Mouse (Mus musculus): ENCODE results near the gene Cd68. TPM values are rescaled to one million over a fixed set of nuclear protein-coding genes. Genes with fewer than 3 reads are reported as not detected.

The Cd68 gene
- polyA plus RNA-seq, 1 experiment from 2014 or later = 17.4 TPM

DNA sequence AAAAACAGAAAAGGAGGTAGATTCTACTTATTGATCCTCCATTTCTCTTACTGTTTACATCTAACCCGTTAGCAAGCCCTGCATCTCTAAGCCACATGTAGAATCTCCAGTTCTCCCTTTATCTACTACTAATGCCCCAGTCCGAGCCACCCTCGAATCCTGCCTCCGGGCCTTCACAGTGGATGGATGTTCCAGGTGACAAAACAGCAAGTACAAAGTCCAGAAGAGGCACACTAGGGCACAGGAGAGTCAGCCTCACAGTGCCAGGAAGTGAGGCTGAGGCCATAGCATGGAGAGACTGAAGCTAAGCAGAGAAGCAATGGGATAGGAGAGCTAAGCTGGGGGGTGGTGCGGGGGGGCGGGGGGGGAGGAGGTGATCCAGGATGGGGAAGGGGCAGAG lies 26.9 kb upstream of the Cd68 start:
- H3K4me2 ChIP-seq = no peak overlapping the region
- H3K9ac ChIP-seq = no peak overlapping the region
- peaks cover 40% of the 10 kb centered on the region for H3K4me1 ChIP-seq (replicated peaks)
- no peak overlapping the region for H3K27ac ChIP-seq
- DNase-seq (no peak), ATAC-seq (ENCODE audit: low read depth) (no peak)
- H3K4me3 ChIP-seq (replicated peaks) = no peak overlapping the region
- H3K36me3 ChIP-seq = no peaks in the 10 kb centered on the region
- WGBS (ENCODE audit: insufficient replicate concordance) = 74% methylated on average over 6 of the region's 6 CpGs
- peaks cover 13% of the 10 kb centered on the region for H3K27me3 ChIP-seq
- H3K9me3 ChIP-seq (replicated peaks) = no peaks in the 10 kb centered on the region

DNA sequence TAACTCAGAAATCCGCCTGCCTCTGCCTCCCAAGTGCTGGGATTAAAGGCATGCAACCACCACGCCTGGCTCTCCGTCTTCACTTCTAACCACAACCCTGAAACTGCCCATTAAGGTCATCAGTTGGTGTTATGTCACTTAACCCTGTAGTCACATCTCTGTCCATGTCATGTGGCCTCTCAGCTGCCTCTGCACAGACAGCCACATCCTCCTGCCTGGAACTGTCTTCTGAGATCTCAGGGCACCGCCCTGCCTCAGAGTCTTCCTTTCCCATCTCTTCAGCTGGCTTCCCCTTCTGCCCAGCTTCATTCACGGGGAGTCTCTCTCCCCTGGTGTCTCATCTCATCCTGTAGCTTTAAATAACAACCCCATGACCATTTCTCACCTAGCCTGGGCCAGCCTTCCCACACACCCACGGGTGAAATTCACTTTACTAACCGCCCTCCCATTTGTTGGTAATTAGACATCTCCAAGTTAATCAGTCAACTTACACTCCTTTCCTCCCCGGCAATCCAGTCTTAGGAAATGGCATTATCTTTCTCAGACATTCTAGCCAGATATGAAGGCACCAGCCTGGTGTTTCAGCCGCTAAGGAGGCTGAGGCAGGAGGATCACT lies 26.4 kb upstream of the Cd68 start:
- H3K27ac ChIP-seq = no peak overlapping the region
- ATAC-seq (ENCODE audit: low read depth) (no peak), DNase-seq (no peak)
- no peak overlapping the region for H3K4me3 ChIP-seq (replicated peaks)
- H3K4me2 ChIP-seq = no peak overlapping the region
- WGBS (ENCODE audit: insufficient replicate concordance) = 29% methylated on average over 9 of the region's 9 CpGs
- H3K4me1 ChIP-seq (replicated peaks) = peaks cover 40% of the 10 kb centered on the region
- H3K9me3 ChIP-seq (replicated peaks) = no peaks in the 10 kb centered on the region
- H3K27me3 ChIP-seq = peaks cover 13% of the 10 kb centered on the region
- 0 out of 2 replicates have a peak overlapping the region, but pooled peaks have one; percentile 18 for H3K9ac ChIP-seq
- no peaks in the 10 kb centered on the region for H3K36me3 ChIP-seq

DNA sequence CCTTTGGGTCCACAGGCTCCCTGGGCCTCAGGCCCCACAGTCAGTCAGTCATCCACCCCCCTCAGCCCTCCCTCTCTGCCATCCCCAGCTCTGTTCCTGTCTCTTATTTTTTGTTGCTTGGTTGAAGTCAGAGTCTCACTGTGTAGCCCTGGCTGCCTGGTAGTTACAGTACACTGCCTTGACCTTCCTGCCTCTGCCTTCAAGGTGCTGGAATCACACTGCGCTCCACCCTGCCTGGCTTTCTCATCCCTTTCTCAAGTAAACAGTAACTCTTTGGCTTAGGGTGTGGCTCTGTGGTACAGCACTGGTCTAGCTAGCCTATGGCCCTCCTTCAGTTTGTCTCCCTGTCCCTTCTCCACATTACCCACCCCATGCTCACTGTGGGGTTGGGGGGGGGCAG lies 23.9 kb upstream of the Cd68 start:
- no peak overlapping the region for H3K4me3 ChIP-seq (replicated peaks)
- no peak overlapping the region for H3K4me2 ChIP-seq
- WGBS (ENCODE audit: insufficient replicate concordance) = 97% methylated on average over 1 of the region's 1 CpGs
- no peak overlapping the region for H3K27ac ChIP-seq
- no peaks in the 10 kb centered on the region for H3K9me3 ChIP-seq (replicated peaks)
- H3K36me3 ChIP-seq = no peaks in the 10 kb centered on the region
- H3K9ac ChIP-seq = no peak overlapping the region
- DNase-seq (no peak), ATAC-seq (ENCODE audit: low read depth) (no peak)
- peaks cover 4% of the 10 kb centered on the region; the same call in 1 of the 2 replicates for H3K27me3 ChIP-seq
- H3K4me1 ChIP-seq (replicated peaks) = peaks cover 41% of the 10 kb centered on the region

GRCm38 (mm10) chr11:69687061-69687460 lies 21.1 kb upstream of the Cd68 start:
- 66% methylated on average over 5 of the region's 5 CpGs for WGBS (ENCODE audit: insufficient replicate concordance)
- Histone ChIP-seq H3K9ac (no peak overlapping the region), H3K4me3 (replicated peaks) (no peak overlapping the region), H3K4me1 (replicated peaks) (peaks cover 36% of the 10 kb centered on the region), H3K9me3 (replicated peaks) (no peaks in the 10 kb centered on the region), H3K4me2 (no peak overlapping the region), H3K27me3 (no peaks in the 10 kb centered on the region), H3K27ac (peak overlapping the region; percentile 21; the same call in 1 of the 2 replicates), H3K36me3 (no peaks in the 10 kb centered on the region)
- DNase-seq (no peak), ATAC-seq (ENCODE audit: low read depth) (no peak)

DNA sequence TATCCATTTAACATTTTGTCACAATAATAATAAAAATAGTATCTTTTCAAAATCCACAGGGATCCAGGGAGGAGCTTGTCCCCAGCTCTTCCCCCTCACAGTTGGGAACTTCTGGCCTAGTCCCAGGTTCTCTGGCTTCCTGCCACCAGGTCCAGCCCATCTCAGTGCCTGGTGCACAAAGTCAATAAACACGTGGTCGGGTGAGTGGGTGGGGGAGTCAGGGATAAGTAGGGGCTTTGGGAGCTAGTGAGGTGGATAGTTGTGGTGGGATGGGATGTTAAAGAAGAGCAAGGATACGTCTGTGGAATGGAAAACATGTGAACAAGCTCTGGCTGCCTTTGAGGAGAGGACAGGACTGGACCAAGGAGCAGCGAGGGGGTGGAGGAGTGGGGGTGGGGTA lies 20.4 kb upstream of the Cd68 start:
- Histone ChIP-seq H3K9ac (no peak overlapping the region), H3K4me2 (no peak overlapping the region), H3K4me1 (replicated peaks) (peaks cover 35% of the 10 kb centered on the region), H3K9me3 (replicated peaks) (no peaks in the 10 kb centered on the region), H3K27ac (peak overlapping the region; percentile 21; the same call in 1 of the 2 replicates), H3K27me3 (no peaks in the 10 kb centered on the region), H3K36me3 (no peaks in the 10 kb centered on the region), H3K4me3 (replicated peaks) (no peak overlapping the region)
- DNase-seq = no peak
- WGBS (ENCODE audit: insufficient replicate concordance) = 36% methylated on average over 4 of the region's 4 CpGs
- ATAC-seq (ENCODE audit: low read depth) = no peak

GRCm38 (mm10) chr11:69685526-69686148 lies 19.7 kb upstream of the Cd68 start, which contains the start of gene Tnfsf13:
Tnfsf13 (minus strand) TSS chr11:69685784.
- Histone ChIP-seq H3K36me3 (no peaks in the 10 kb centered on the region), H3K9me3 (replicated peaks) (no peaks in the 10 kb centered on the region), H3K4me1 (replicated peaks) (peaks cover 41% of the 10 kb centered on the region), H3K27me3 (no peaks in the 10 kb centered on the region), H3K27ac (peak within 1 kb of the TSS; percentile 21), H3K4me3 (replicated peaks) (no peak within 1 kb of the TSS), H3K9ac (0 out of 2 replicates have a peak within 1 kb of the TSS, but pooled peaks have one; percentile 8), H3K4me2 (no peak within 1 kb of the TSS)
- no peak for ATAC-seq (ENCODE audit: low read depth)
- no peak for DNase-seq
- 64% methylated on average over 10 of the region's 10 CpGs for WGBS (ENCODE audit: insufficient replicate concordance)

- no peak overlapping the region for H3K4me3 ChIP-seq (replicated peaks)
- H3K4me1 ChIP-seq (replicated peaks) = peaks cover 48% of the 10 kb centered on the region
- H3K9me3 ChIP-seq (replicated peaks) = no peaks in the 10 kb centered on the region
- ATAC-seq (ENCODE audit: low read depth) (no peak), DNase-seq (no peak)
- H3K36me3 ChIP-seq = peaks cover 6% of the 10 kb centered on the region
- no peaks in the 10 kb centered on the region for H3K27me3 ChIP-seq
- no peak overlapping the region for H3K27ac ChIP-seq
- 81% methylated on average over 6 of the region's 6 CpGs for WGBS (ENCODE audit: insufficient replicate concordance)
- H3K4me2 ChIP-seq = no peak overlapping the region
- no peak overlapping the region for H3K9ac ChIP-seq
Measured at GRCm38 (mm10) chr11:69684936-69685335, 19.0 kb upstream of the Cd68 start.

DNA sequence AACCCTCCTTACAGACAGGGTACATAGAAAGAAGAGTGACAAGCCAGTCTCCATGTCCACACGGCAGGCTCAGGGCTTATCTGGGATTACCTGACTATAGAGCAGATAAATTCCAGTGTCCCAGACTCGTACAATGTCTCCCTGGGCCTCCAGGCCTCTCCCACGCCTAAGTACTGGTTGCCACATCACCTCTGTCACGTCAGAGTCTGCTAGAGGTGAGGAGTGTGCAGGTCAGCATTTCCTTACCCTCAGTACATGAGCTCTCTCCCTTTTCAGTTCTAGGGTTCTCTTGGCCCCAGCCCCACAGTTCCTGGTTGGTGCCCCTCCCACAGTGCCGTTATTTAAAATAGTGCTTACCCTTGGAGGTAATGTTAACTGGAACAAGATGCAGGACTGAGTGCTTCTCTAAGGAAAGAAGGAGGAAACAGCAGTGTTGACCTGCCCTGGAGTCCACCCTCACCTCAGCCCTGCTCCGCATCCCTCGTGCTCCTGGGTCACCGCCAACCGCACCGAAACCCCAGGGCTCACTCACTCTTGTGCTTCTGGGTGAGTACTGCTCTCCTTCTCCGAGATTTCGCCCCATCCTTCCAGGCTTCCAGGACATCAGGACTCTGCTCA lies 18.3 kb upstream of the Cd68 start:
- no peak for DNase-seq
- no peak overlapping the region for H3K27ac ChIP-seq
- WGBS (ENCODE audit: insufficient replicate concordance) = 71% methylated on average over 12 of the region's 12 CpGs

DNA sequence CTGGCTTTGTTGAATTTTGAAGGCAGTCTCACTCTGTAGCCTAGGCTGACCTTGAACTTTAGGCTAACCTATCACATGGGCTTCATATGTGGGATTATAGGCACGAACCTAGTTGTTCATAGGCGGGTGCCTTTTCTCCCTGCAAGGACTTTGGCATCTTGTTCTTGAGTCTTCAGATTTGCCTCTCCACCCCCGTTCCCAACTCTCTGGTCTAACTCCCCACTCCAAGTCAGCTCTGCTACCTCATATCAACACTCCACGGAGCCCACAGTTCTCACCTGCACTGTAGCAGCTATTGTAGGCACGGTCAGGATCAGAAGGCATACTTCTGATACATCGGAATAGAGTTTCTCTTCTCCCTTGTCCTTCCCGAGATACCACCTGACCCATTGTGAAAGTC lies 17.6 kb upstream of the Cd68 start:
- Histone ChIP-seq H3K4me3 (replicated peaks) (no peak overlapping the region), H3K27me3 (no peaks in the 10 kb centered on the region), H3K4me2 (no peak overlapping the region), H3K27ac (no peak overlapping the region), H3K4me1 (replicated peaks) (peaks cover 56% of the 10 kb centered on the region), H3K9ac (no peak overlapping the region), H3K9me3 (replicated peaks) (no peaks in the 10 kb centered on the region), H3K36me3 (peaks cover 16% of the 10 kb centered on the region)
- no peak for ATAC-seq (ENCODE audit: low read depth)
- DNase-seq = no peak
- WGBS (ENCODE audit: insufficient replicate concordance) = 64% methylated on average over 7 of the region's 7 CpGs

More for the DNA sequence above, 18.3 kb upstream of the Cd68 start:
- Histone ChIP-seq H3K27me3 (no peaks in the 10 kb centered on the region), H3K4me1 (replicated peaks) (peaks cover 50% of the 10 kb centered on the region), H3K4me2 (no peak overlapping the region), H3K4me3 (replicated peaks) (no peak overlapping the region), H3K9ac (no peak overlapping the region), H3K36me3 (peaks cover 12% of the 10 kb centered on the region), H3K9me3 (replicated peaks) (no peaks in the 10 kb centered on the region)
- no peak for ATAC-seq (ENCODE audit: low read depth)

- H3K9ac ChIP-seq = peak overlapping the region; percentile 39; the same call in 1 of the 2 replicates
- H3K9me3 ChIP-seq (replicated peaks) = no peaks in the 10 kb centered on the region
- H3K4me1 ChIP-seq (replicated peaks) = peaks cover 57% of the 10 kb centered on the region
- 29% methylated on average over 12 of the region's 12 CpGs for WGBS (ENCODE audit: insufficient replicate concordance)
- ATAC-seq (ENCODE audit: low read depth) = no peak
- no peaks in the 10 kb centered on the region for H3K27me3 ChIP-seq
- DNase-seq = peak; percentile 76
- H3K4me3 ChIP-seq (replicated peaks) = peak overlapping the region; percentile 90; the same call in 1 of the 2 replicates
- H3K27ac ChIP-seq = peak overlapping the region; percentile 92
- peak overlapping the region; percentile 81 for H3K4me2 ChIP-seq
- H3K36me3 ChIP-seq = peaks cover 22% of the 10 kb centered on the region
Measured at GRCm38 (mm10) chr11:69682840-69683533, 17.0 kb upstream of the Cd68 start.

GRCm38 (mm10) chr11:69682209-69682839 lies 16.4 kb upstream of the Cd68 start:
- H3K4me3 ChIP-seq (replicated peaks) = peak overlapping the region; percentile 90
- peak overlapping the region; percentile 89 for H3K9ac ChIP-seq
- H3K4me2 ChIP-seq = peak overlapping the region; percentile 81
- peaks cover 28% of the 10 kb centered on the region for H3K36me3 ChIP-seq
- H3K4me1 ChIP-seq (replicated peaks) = peaks cover 57% of the 10 kb centered on the region
- 24% methylated on average over 24 of the region's 24 CpGs for WGBS (ENCODE audit: insufficient replicate concordance)
- no peak for DNase-seq
- peak; percentile 19; the same call in 1 of the 2 replicates for ATAC-seq (ENCODE audit: low read depth)
- H3K9me3 ChIP-seq (replicated peaks) = no peaks in the 10 kb centered on the region
- no peaks in the 10 kb centered on the region for H3K27me3 ChIP-seq
- peak overlapping the region; percentile 92 for H3K27ac ChIP-seq
